Mouse (Mus musculus) heart, postnatal 14 days (tissue): ENCODE measurements around the gene Iars2. TPM values are rescaled to one million over a fixed set of nuclear protein-coding genes. Genes with fewer than 3 reads are reported as not detected.

Experiments
- DNase-seq, 2 experiments: peaks; one replicate each; pipeline ENCODE4 v3.0.0; 2021 to 2022
- intact Hi-C: fragments of 180-260 bp; cut with DNase I; formaldehyde crosslinking; loops from one replicate; pipeline ENCODE4 v1.15.1; 2025
- total RNA-seq, 2 experiments: library from RNA; stranded (reverse); gene quantifications; 2 replicates each; pipeline ENCODE4 v1.2.3; 2021

Gene Iars2
- total RNA-seq, 2 experiments from 2014 or later, result 68.3 to 69.7 TPM

DNA sequence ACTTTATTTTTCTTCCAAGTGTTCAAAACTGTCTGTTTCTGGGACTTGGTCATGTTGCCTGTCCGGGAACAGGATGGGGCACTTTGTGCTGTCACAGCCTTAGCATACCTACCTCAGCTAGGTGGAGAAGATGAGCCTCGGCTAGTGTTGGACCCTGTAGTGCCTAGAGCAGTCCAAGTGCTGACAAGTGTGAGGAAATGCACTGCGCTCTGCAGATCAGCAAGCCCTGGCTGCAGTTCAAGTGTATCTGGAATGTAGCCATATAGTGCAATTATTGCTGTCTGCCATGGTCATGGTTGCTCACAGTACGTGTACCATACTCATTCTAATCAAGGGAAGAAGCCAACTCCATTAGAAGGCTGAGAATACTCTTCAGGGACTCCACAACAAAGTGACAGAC, 44.5 kb downstream of the Iars2 start:
- intact Hi-C loops, result no loop called here
- DNase-seq, result peak; percentile 72 to 81

DNA sequence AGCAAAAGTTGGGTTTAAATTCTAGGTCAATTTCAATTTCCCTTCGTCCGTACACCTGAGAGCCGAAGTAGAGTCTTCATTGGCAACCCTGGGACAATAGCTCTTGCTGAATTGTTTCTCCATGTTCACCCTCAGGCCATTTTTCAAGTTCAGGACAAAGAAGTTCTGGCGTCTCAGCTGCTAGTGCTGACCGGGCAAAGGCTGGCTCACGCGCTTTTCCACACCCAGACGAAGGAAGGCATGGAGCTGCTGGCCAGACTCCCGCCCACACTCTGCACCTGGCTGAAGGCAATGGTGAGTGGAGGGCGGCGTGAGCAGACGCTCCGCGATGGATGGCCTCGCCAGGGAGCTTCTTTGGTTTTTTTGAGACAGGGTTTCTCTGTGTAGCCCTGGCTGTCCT, 45.9 kb downstream of the Iars2 start:
- no peak for DNase-seq
- intact Hi-C loops, result no loop called here

DNA sequence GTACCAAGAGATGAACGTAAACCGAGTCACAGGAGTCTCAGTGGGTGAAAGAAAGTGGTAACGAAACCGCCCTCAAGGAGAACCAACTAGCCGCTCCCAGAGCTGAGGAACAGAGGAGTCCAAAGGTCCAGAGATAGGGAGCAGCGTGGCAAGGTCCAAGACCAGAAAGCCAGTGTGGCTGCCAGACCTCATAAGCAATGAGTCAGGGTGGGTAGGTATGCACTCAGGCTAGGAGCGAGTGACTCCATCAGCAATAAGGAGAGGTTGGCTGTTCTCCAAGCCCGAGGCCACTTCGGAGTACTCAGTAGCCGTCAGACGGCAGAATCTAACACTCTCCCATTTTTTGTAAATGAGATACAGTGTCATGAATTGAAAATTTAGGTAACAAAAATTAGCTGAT, 46.4 kb downstream of the Iars2 start:
- intact Hi-C loops, result no loop called here
- DNase-seq, result no peak

DNA sequence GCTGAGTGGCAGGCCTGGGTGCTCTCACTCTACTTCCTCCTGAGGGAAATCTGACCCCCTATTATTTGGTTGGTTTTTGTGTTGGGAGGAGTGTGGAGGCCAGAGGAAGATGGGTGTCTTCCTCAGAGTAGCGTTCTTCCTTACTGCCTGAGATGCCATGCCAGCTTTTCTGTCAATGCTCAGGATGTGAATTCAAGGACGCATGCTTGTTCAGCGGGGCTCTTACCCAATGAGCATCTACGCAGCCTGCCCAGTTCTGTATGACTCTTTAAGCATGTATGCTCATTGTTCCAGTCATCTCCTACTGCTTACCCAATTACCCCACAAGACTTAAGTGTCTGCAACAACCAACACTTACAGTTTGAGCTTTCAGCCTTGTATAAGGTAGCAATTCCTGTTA, 48.6 kb downstream of the Iars2 start:
- DNase-seq, result no peak
- intact Hi-C loops, result no loop called here

DNA sequence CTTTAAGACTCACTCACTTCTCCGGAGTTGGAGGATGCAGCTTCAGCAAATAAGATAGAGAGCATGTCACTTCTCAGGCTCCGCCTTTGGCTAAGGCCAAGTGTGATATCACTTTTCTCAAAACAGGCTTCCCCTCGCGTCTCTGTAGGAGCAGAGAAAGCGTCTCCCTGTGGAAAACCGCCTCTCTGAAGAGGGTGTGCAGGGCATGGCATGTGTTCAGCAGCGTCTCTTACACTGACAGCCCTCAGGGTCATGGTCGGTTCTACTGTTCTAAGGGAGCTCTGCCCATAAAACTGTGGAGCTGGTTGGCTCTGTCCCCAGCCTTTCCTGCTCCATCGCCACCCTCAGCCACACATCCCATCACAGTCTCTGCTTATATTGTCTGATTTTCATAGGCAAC, 49.9 kb downstream of the Iars2 start:
- no peak for DNase-seq
- intact Hi-C loops, result no loop called here

DNA sequence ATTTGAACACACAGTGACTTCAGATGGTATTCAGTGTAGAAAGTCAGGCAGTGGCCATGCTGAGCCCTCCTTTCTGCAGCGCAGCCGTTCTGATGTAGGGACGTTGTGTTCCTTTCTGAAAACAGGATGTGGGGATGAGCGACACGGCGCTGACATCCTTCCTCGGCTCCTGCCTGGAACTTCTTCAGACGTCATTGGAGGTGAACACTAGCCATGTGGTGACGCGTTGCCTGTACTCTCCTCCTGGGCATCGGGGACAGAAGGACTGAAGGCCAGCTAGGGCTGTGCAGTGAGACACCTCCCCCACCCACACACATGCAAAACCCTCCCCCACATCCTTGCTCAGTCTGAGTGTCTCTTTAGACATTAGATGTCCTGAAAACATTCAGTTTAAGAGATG, 52.2 kb downstream of the Iars2 start:
- DNase-seq, result peak in 1 of 2 experiments; percentile 23

DNA sequence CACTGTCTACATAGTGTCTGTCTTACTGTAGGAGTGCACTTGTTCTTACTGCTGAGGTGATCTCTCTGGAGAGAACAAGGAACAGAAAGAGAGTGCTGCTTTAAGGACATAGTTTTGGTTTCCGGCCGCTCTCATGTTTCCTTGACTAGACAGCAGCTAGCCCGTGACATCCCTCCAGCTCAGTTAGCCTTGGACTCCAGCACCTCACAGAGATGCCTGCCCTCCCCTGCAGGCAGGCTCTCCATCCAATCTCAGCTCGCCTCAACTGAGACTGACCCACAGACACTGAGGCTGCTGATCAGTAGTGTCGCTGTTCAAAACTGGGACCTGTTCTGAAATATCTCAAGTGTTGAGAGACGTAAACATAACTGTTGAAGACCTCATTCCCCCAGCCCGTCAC, 53.2 kb downstream of the Iars2 start:
- intact Hi-C loops, result no loop called here
- no peak for DNase-seq

More for the DNA sequence above, 52.2 kb downstream of the Iars2 start:
- intact Hi-C loops, result no loop called here

DNA sequence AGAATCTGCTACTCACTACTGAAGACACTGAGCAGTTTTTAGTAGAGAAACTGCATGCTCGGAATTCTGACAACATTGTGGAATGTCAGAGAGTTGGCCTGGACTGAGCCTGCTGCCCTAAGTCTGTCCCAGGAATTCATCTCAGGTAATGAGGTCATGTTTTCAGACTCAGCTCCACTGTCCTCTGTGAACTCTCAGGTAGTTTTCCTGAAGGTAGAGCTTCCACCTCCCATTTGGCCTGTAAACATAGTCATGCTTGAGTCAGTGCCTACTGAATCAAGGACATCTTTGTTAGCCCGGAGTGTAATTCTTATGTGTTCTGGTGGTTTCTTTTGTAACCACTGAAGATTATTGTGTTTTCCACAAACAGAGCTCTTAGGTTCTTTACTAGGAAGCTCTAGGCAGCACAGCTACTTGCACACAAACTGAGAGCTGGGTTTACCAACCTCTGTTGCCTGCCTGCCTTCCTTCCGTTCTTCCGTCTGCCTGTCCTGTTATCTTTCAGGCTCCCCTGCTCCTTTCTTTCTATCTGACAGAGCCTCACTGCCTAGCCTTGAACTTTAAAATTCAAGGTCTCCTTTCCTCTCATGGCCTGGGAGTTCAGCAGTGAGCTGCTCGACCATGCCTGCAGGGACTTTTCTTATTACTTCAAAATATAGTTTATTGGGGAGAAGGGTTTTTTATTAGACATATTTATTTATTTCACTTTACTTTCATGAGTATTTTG, 54.2 kb downstream of the Iars2 start:
- no peak for DNase-seq
- intact Hi-C loops, result no loop called here

DNA sequence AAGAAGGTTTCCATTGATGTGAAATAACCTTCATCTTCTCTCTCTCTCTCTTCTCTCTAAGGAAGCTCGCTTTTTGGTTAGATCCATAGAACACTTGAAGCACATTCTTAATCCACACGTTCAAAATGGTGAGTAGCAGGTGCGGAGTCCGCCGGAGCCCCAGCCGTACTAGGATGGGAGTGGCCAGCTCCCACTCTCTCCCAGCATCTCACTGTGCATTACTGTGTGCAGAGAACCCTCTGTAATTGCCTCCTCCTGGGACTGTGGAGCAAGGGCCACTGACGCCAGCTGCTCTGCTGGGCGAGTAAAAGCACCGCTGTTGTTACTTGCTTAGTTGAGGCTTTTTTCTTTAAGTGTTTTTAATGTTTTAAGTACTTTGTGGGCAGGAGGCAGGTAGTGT, 57.8 kb downstream of the Iars2 start:
- no peak for DNase-seq
- intact Hi-C loops, result no loop called here

DNA sequence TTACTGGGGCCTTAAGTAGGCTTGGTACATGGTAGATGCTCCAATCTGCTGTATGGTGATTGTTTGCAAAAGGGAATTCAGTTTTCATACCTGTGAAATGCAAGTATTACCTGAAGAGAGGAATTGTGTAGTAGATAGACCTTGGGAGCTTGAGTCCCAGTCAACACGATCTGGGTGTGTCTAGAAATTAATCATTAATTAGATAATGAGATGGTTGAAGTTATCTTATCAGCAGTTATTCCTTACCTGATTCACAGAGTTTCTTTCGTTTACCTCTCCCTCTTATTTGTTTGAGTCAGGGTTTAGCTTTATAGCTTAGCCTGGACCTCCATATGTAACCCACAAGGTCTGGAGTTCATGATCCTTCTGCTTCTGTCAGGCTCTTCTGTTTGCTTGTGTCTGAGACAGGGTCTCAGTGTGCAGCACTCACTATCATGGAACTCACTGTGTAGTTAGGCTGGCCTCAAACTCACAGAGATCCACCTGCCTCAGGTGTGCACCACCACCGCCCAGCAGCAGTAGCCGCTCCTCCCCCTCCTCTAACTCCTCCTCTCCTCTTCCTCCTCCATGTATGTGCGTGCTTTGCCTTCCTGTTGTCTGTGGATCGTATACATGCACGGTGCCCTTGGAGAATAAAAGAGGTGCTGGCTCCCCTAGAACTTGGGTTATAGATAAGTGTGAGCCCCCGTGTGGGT, 58.6 kb downstream of the Iars2 start:
- no peak for DNase-seq
- intact Hi-C loops, result no loop called here

DNA sequence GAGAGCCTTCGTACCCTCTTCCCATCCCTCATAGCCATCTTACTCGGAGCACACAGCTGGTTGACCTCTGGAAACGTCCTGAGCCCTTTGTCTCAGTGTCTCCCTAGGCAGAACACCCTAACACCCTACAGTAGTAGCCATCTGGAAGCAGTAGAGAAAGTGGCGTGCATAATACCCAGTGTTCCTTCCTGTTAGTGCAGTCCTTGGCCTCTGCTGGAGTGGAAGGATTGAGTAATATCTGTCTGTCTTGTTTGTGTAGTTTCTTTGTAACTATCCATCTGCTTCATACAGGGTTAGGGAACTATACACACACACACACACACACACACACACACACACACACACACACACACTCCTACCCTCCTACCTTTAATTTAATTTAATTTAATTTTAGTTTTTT, 60.5 kb downstream of the Iars2 start:
- no peak for DNase-seq
- intact Hi-C loops, result no loop called here

DNA sequence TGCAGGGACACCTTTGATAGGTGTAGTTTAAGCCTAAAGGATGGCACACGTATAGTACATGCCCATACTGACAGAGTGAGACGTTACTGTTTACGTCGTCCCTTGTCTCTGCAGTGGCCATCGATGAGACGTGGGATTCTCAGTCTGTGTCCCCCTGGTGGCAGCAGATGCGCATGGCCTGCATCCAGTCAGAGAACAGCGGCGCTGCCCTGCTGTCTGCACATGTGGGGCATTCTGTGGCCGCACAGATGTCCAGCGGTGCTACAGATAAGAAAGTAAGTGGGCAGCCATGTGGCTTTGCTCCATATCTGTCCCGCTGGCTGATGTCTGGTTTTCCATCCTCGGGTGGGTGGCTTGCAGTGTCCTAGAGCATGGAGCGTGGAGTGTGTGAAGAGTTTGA, 66.6 kb downstream of the Iars2 start:
- DNase-seq, result peak; percentile 21 to 47
- intact Hi-C loops, result no loop called here

DNA sequence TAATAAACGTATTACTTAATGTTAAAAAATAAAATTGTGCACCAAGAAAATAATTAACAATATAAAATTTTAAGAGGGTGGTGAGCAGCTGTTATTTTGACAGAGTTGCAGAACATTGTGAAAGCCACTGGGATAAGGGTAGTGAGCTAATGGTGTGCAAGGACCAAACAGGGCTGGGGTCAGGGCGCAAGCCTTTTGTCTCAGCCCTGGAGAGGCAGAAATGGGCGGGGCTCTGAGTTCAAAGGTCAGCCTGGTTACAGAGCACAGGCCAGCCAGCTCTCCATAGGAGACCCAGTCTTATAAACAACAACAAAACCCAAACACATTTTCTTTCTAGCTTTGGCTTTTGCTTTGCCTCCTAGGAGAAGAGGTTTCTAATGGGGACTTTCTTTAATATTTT, 72.4 kb downstream of the Iars2 start:
- DNase-seq, result no peak
- intact Hi-C loops, result no loop called here

DNA sequence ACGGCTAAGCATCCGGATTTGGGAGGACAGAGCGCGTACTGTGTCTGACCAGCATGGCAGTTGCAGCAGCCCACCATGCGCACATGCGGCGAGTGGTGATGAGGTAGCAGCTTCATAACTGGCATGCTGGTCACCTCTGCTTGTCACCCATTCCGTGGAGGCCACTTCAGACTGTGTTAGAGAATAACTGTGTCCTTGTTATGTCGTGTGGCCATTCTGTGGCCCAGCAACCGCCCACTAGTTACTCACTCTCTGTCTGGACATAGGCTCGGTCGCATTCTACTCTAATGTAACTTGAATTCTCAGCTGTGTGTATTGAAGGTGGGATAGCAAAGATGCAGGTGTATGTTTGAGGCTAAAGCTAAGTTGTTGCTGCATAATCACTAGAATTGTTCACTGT, 73.9 kb downstream of the Iars2 start:
- intact Hi-C loops, result no loop called here
- no peak for DNase-seq

DNA sequence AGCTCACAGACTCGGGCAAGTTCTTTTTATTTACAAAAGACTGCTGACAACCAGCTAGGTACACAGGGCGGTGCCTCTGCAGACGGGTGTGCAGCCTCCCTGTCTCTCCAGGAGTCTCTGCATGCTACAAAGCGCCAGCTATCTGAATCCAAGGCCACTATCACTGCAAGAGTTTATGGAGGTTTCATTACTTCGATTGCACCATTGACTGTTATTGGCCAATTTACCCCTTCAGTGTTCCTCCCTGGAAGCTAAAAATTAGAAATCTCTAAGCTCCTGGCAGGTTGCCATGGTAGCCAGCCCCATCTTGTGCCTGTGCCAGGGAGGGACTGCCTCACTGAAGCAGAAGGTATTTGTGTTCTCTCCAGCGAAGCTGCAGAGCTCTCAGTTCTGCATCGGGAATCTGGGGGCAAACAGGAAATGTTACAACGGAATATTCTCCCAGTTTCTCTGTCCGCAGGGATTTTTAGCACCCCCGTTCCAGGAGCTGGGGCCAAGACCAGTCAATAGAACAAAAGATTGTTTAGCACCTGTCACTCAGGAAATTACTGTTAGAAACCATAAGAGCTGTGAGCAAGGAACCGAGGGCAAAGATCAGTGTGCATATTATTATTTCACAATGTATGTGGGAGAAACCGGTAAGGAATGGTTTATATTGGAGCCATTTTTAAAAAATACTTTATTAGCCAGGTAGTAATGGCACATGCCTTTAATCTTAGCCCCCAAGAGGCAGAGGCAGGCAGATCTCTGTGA, 75.9 kb downstream of the Iars2 start:
- DNase-seq, result peak in 1 of 2 experiments; percentile 17
- intact Hi-C loops, result no loop called here

DNA sequence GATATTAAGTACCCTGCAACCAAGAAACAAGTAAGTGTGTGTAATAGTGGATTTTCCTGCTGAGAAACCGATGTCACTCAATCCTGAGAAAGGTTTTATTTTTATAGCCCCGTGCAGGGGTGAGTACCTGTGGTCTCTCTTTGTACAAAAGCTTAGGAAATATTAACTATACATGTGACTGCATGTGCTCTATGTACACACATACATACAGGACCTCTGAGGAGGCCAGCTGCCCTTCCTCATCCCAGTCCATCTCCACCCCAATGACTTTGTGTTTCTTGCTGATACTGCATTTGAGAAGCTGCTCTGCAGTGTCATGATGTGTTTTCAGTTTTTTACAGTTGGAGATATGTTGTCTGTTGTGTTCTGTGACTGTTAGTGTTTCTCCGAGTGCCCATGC, 76.8 kb downstream of the Iars2 start:
- DNase-seq, result no peak
- intact Hi-C loops, result no loop called here

DNA sequence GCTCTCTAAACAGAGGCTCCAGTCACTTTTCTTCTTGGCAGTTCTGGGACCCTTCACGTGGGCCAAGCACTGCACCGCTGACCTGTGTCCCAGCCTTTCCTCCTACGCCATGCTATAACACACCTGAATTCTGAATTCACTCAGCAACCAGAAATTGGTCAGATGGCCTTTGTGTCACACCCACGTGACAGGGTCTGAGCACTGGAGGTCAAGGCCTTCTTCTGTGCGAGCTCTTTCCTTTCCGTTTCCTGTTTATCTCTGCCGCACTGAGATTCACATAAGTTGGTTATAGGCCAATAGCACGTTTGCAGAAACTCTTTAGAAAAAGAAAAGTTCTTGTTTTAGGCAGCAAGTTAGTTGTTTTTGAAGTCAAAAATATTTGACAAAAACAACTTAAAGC, 80.5 kb downstream of the Iars2 start:
- DNase-seq, result no peak
- intact Hi-C loops, result no loop called here

DNA sequence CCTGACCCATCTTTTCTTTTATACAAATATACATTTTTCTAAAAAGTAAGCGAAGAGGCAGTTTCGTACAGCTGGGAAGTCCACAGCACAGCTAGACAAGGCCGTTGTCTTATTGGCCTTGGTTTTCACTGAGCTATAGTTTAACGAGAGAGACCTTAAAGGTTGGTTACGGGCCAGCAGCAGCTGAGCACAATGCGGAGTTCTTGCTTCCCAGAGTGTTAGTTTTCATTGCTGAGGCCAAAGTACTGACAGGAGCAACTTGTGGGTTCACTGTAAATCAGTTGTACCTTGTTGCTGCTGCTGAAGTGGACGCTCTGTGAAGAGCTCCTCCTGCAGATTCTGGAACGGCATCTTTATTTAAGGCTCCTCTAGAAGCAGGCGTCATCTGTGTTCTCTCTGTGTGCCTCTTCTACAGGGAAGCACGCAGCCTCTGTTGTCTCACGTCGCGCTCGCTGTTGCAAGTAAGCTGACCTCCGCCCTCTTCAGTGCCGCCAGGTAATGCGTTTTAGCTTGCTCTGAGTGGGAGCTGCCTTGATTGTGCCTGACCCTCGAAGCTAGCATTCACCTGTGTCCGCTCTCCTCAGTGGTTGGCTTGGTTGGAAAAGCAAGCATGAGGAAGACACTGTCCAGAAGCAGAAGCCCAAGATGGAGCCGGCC, 81.6 kb downstream of the Iars2 start:
- intact Hi-C loops, result no loop called here
- DNase-seq, result no peak

DNA sequence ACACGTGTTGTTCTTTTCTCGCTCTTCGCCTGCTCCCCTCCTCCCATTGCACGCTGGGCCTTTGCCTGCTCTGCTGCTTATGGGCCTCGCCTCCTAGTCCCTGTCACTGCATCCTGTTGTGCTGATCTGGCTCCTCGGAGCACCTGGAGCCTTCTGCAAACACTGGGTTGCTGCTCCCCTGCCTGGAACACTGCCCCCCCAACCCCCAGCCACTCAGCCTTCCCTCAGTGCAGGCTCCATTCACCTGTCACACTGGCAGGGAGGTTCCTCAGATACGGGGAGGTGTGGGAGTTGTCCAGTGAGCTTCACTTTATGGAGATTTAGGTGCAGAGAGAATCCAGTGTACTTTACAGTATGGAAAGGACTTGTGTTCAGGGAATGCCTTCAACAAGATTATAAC, 83.7 kb downstream of the Iars2 start:
- no peak for DNase-seq

DNA sequence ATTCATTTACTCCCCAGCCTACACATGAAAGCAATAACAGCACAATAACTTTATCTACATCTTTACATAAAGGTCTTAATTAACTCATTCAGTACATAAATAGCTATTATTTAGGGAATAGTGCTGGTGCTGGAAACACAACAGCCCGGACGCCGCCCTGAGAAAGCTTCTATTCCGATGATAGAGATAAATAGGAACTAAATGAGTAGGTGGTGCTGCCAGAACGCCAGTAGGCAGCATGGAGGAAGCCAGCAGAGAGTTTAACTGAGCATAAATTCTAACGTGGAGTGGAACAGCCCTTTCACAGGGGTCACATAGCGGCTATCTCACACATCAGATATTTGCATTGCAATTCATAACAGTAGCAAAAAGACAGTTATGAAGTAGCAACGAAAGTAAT, 86.2 kb downstream of the Iars2 start:
- no peak for DNase-seq
- intact Hi-C loops, result no loop called here

More for the DNA sequence above, 83.7 kb downstream of the Iars2 start:
- intact Hi-C loops, result no loop called here

DNA sequence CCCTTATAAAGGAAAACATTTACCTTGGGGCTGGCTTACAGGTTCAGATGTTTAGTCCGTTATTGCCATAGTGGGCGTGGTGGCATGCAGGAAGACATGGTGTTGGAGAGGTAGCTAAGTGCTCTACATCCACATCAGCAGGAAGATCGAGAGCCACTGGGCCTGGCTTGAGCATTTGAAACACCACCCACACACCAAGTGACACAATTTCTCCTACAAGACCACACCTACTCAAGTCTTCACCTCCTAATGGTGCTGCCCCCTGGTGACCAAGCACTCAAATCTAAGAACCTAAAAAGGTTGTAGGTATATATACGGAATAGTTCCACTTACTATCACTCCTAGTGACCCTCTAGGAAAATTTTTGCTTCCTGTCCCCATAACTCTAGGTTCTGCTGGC, 92.7 kb downstream of the Iars2 start:
- no peak for DNase-seq
- intact Hi-C loops, result no loop called here
